Mouse (Mus musculus) heart, embryonic 12.5 days (tissue): ENCODE data around the gene Gdap2. TPM values are rescaled to one million over a fixed set of nuclear protein-coding genes. Genes with fewer than 3 reads are reported as not detected.

Experiments
- ATAC-seq: fragments of 200-750 bp; cut with Nextera tagmentation; 2 replicates; pipeline ENCODE4 v1.8.0; 2017; ENCODE audit warnings: moderate TSS enrichment, moderate library complexity; ENCODE audit not compliant: insufficient number of reproducible peaks, low FRiP score
- H3K27ac ChIP-seq: fragments of 300-500 bp; sonication (generic); 2 replicates; pipeline ENCODE4 v1.5.1; 2016; ENCODE audit warnings: mild to moderate bottlenecking, moderate library complexity; ENCODE audit not compliant: poor library complexity, severe bottlenecking
- H3K27me3 ChIP-seq: fragments of 300-500 bp; sonication (generic); replicated peaks from 2 replicates; pipeline ENCODE4 v1.6.1; 2016; ENCODE audit warnings: mild to moderate bottlenecking, moderate library complexity
- H3K36me3 ChIP-seq: fragments of 300-500 bp; sonication (generic); 2 replicates; pipeline ENCODE4 v1.6.1; 2016; ENCODE audit warnings: mild to moderate bottlenecking, moderate library complexity
- H3K4me1 ChIP-seq: fragments of 300-500 bp; sonication (generic); replicated peaks from 2 replicates; pipeline ENCODE4 v1.6.1; 2016; ENCODE audit warnings: mild to moderate bottlenecking
- H3K4me2 ChIP-seq: fragments of 300-500 bp; sonication (generic); 2 replicates; pipeline ENCODE4 v1.6.1; 2016; ENCODE audit warnings: mild to moderate bottlenecking, moderate library complexity
- H3K4me3 ChIP-seq: fragments of 300-500 bp; sonication (generic); 2 replicates; pipeline ENCODE4 v1.5.1; 2016; ENCODE audit warnings: mild to moderate bottlenecking
- H3K9ac ChIP-seq: fragments of 300-500 bp; sonication (generic); 2 replicates; pipeline ENCODE4 v1.6.1; 2016; ENCODE audit warnings: mild to moderate bottlenecking, moderate library complexity
- H3K9me3 ChIP-seq: fragments of 300-500 bp; sonication (generic); replicated peaks from 2 replicates; pipeline ENCODE4 v1.6.1; 2016; ENCODE audit warnings: mild to moderate bottlenecking, moderate library complexity
- WGBS: fragments of 180-500 bp; shearing (Covaris S2); methylation state at CpG from one replicate; pipeline ENCODE4 v1.1.7; 2016; 5-methylcytosine and 5-hydroxymethylcytosine counted together
- polyA plus RNA-seq: library from polyadenylated mRNA; unstranded; fragments of >200 nt; fragmentation: Nextera tagmentation; extraction: Ambion mirVana; gene quantifications from 2 replicates; pipeline ENCODE4 v1.2.1, GENCODE M21; 2016

The Gdap2 gene
- 21.3 and 21.4 TPM in 2 replicates for polyA plus RNA-seq

DNA sequence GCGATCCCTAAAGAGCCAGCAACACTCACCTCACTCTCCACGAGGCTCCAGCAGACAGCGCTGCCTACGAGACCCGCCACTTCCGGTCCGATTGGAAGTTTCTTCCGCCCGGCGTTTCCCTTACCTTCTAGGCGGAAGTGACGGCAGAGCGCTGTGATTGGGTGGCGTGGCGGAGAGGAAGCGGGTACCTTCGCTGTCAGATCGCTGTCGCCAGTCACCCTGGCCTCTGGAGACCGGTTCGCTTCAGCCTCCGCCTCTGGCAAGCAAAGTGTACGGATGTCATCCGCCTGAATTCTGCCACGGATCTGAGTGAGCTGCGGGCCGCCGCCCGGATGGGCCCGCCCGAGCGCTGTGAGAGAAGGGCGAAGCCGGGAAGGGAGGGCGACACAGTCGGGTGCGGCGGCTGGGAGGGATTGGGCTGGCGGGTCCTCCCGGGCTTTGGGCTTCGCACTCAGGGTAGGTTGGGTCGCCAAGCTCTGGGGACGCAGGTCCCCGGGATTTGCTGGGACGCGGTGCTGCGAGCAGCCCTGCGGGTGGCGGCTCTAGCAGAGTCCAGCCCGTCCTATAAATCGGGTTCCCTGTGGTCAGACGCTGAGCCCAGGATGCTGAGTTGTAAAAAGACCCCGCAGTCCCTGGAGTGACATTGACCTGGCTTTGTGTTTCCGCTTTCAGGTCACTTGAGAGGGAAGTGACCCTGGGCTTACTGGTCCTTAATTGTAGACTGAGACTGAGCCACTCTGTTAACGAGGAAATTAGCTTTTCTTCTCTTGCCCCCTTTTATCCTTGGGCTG lies at the start of gene Gdap2, which contains the start of gene Wdr3:
TSS of gene Gdap2 (plus strand) at position 67 of the 791 bp plus-strand sequence.
TSS of gene Wdr3 (minus strand) at position 93 of the 791 bp plus-strand sequence.
- Histone ChIP-seq H3K27ac (peak within 1 kb of the TSS; percentile 89), H3K36me3 (peaks cover 29% of the 10 kb centered on the region), H3K27me3 (no peaks in the 10 kb centered on the region), H3K4me2 (peak within 1 kb of the TSS; percentile 93), H3K4me1 (peaks cover 15% of the 10 kb centered on the region), H3K9ac (peak within 1 kb of the TSS; percentile 87), H3K9me3 (no peaks in the 10 kb centered on the region), H3K4me3 (peak within 1 kb of the TSS; percentile 80)
- WGBS = under 1% methylated on average over 55 of the region's 55 CpGs
- peak; percentile 96 for ATAC-seq

DNA sequence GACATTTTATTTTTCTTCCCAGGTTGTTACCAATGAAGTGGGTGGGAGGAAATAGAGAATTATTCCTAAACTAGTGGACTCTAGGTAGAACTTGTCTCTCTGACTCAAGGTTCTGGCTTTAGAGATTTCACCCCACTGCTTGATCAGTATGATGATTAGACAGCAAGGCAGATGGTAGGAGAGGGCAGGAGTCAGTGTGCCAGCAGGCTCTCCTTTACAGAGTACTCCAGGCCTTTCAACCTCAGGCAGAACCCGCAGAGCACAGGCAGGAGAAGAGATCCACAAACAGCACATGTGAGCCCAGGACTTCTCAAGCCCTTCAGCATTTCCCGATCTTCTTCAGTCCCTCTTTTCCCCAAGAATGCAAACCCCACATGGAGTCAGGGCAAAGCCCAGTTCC lies 43.5 kb upstream of the Gdap2 start:
- 53% methylated on average over 2 of the region's 2 CpGs for WGBS
- Histone ChIP-seq H3K36me3 (no peaks in the 10 kb centered on the region), H3K9ac (no peak overlapping the region), H3K27ac (no peak overlapping the region), H3K27me3 (no peaks in the 10 kb centered on the region), H3K9me3 (no peaks in the 10 kb centered on the region), H3K4me1 (no peaks in the 10 kb centered on the region), H3K4me3 (no peak overlapping the region), H3K4me2 (no peak overlapping the region)
- ATAC-seq = no peak

DNA sequence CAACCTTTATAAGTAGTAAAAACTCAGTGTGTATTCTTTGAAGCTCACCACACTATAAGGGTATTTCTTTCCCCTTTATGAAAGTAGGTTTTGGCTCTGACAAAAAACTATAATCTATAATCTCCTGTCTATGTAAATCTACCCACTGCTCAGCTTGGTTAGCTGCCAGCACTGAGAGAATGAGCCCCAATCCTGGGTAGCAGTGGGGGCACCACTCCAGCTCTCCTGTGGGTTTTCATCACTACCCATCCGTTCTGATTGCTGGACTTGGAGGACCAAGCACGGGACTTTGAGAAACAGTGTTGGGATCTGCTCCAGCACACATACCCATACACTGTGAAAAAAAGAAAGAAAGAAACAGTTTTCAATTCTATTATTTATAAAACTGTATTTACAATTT lies 40.2 kb upstream of the Gdap2 start:
- Histone ChIP-seq H3K27ac (no peak overlapping the region), H3K27me3 (no peaks in the 10 kb centered on the region), H3K4me2 (no peak overlapping the region), H3K4me1 (no peaks in the 10 kb centered on the region), H3K36me3 (no peaks in the 10 kb centered on the region), H3K4me3 (no peak overlapping the region), H3K9ac (no peak overlapping the region), H3K9me3 (no peaks in the 10 kb centered on the region)
- no peak for ATAC-seq
- WGBS = 70% methylated on average over 2 of the region's 2 CpGs

DNA sequence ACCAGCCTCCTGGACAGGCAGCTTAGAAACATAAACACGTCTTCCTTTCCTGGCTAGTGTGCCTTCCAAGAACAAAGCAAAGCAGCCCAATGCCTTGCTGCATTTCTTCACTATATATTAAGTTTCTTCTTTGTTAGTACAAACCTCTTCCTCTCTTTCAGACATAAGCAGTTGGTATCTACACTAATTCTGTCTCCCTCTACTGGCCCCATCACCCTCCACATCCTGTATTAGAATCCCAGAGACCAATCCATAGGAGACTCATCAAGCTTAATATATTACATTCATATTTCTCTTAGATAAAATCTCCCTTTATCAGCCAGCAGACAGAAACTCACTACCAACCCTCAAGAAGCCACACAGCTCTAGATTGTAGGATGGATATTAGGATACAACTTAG lies 39.7 kb upstream of the Gdap2 start:
- WGBS = 58% methylated on average over 1 of the region's 1 CpGs
- Histone ChIP-seq H3K9me3 (no peaks in the 10 kb centered on the region), H3K36me3 (no peaks in the 10 kb centered on the region), H3K4me1 (no peaks in the 10 kb centered on the region), H3K27ac (no peak overlapping the region), H3K27me3 (no peaks in the 10 kb centered on the region), H3K4me2 (no peak overlapping the region), H3K4me3 (no peak overlapping the region), H3K9ac (no peak overlapping the region)
- ATAC-seq = no peak

DNA sequence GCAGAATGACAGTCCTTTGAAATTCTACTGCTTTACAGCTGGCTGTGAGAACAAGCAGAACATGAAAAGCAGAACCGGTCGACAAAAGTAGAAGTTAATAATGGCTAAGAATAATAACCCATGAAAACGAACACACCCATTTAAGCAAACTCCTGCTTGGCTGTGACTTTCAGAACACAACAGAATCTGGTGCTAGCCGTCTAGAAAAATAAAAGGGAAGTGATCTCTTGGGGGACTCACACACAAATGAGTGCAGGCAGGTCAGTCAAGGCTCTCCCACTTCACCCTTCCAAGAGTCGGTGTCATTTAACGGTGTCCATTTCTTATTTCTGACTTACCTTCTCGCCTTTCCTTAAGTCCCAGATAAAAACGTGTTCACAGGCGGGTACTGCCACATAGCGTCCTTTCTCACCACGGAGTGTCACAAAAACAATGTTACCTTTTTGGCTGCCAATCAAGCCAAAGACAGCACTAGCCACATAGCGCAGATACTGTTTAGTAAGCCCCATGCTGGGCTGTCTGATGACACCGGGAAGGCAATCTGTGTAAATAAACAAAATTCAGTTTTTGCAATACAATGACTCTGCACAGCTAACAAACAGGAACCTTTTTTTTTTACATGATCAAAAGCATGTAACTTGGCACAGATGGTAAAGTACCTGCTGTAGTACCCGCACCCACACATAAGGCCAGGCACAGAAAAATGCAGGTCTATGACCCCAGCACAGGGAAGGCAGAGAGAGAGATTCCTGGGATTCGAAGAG lies 1.3 kb upstream of the Gdap2 start:
- H3K4me3 ChIP-seq = peak overlapping the region; percentile 80
- peak overlapping the region; percentile 87; the same call in 1 of the 2 replicates for H3K9ac ChIP-seq
- no peaks in the 10 kb centered on the region for H3K27me3 ChIP-seq
- peaks cover 41% of the 10 kb centered on the region for H3K36me3 ChIP-seq
- WGBS = 85% methylated on average over 15 of the region's 15 CpGs
- H3K4me2 ChIP-seq = peak overlapping the region; percentile 93
- no peaks in the 10 kb centered on the region for H3K9me3 ChIP-seq
- H3K27ac ChIP-seq = no peak overlapping the region
- ATAC-seq = no peak
- peaks cover 15% of the 10 kb centered on the region for H3K4me1 ChIP-seq

DNA sequence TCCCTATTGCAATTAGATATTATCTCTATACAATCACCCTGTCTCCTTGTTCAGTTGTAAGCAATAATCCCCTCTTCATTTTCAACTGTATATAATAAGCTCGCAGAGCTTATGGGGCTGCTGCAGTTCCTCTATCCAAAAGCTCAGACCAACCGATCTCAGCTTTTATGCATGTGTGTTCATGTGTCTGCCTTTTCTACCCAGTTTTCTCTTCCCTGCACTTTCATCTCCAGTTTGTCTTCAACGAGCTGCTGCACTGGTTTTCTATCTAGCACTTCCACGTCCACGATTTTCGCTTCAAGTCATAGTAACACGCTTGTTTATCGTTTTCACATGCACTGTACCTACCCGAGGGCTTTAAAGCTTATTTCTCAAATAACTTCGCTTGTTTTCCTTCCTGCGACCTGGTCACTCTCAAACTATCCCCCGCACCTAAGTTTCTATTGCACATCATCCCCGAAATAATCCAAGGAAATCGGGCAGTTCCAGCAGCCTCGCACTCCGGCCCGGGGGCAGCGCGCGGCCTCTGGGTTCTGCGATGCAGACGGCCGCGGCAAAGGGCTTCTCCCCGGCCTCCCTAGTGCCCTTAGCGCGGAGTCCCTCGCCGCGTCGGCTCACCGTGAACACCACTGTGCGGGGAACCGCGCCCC lies 391 bp upstream of the Gdap2 start:
- Histone ChIP-seq H3K27me3 (no peaks in the 10 kb centered on the region), H3K9ac (peak overlapping the region; percentile 87), H3K9me3 (no peaks in the 10 kb centered on the region), H3K27ac (peak overlapping the region; percentile 89), H3K4me3 (peak overlapping the region; percentile 80), H3K36me3 (peaks cover 34% of the 10 kb centered on the region), H3K4me2 (peak overlapping the region; percentile 93), H3K4me1 (peaks cover 15% of the 10 kb centered on the region)
- 1% methylated on average over 35 of the region's 35 CpGs for WGBS
- no peak for ATAC-seq

DNA sequence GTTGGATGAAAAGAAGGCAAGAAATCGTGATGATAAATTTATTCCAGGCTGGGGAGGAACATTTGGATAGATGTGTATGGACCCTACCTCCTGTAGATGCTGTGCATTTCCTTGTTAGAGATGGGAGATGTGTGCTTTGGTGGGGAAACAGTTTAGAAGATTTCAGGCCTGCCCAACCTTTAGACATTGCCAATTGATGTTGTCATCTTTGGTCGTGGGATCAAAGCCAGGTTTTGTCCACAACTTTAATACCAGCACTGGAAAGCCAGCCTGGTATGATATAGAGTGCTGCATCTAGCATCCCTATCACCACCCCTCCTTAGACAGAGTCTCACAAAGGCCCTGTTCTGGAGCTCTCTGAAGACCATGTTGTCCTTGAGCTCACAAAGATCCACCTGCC lies 1.4 kb downstream of the Gdap2 start:
- Histone ChIP-seq H3K9ac (no peak overlapping the region), H3K27ac (no peak overlapping the region), H3K9me3 (no peaks in the 10 kb centered on the region), H3K27me3 (no peaks in the 10 kb centered on the region), H3K4me2 (no peak overlapping the region), H3K4me3 (no peak overlapping the region), H3K36me3 (peaks cover 26% of the 10 kb centered on the region), H3K4me1 (peaks cover 15% of the 10 kb centered on the region)
- 76% methylated on average over 2 of the region's 2 CpGs for WGBS
- no peak for ATAC-seq

DNA sequence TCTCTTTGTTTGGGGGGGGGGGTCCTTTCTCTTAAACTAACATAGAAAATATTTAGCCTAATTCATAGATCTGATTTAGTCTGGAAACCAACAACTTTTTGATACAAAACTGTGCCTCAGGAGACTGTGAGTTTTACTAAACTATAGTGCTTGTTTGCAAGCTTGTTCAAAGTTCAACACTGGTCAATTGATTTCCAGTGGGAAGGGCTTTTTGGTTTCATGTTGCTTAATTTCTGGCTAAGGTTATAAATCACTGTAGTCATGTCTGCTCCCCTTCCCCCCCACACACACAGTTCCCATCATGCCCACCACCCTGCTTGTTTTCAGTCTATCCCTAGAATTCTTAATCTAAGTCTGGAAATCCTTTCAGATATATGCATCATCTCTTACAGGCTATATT lies 2.8 kb downstream of the Gdap2 start:
- ATAC-seq = no peak
- no peaks in the 10 kb centered on the region for H3K27me3 ChIP-seq
- H3K9ac ChIP-seq = no peak overlapping the region
- H3K27ac ChIP-seq = no peak overlapping the region
- H3K4me3 ChIP-seq = no peak overlapping the region
- peaks cover 15% of the 10 kb centered on the region for H3K36me3 ChIP-seq
- peaks cover 15% of the 10 kb centered on the region for H3K4me1 ChIP-seq
- no peak overlapping the region for H3K4me2 ChIP-seq
- H3K9me3 ChIP-seq = no peaks in the 10 kb centered on the region

DNA sequence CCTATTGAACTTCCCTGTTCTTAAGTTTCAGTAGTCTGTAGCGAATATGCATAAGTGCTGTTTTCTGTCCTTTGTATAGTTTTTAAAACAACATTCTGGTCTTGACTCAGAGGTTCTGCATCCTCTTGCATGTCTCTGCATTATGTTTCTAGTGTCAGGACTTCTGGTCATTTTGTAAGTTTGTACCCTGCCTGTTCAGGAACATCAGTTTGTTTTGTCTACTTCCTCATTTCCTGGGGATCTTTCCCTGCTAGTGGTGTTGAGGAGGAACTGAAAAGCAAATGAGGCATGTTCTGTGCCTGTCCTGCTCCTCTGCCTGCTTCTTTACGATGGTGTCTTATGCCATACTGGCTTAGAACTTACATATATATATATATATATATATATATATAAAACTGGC lies 13.8 kb downstream of the Gdap2 start:
- Histone ChIP-seq H3K9me3 (no peaks in the 10 kb centered on the region), H3K27me3 (no peaks in the 10 kb centered on the region), H3K9ac (no peak overlapping the region), H3K4me1 (no peaks in the 10 kb centered on the region), H3K27ac (no peak overlapping the region), H3K4me3 (no peak overlapping the region), H3K4me2 (no peak overlapping the region), H3K36me3 (peaks cover 80% of the 10 kb centered on the region)
- WGBS = 88% methylated on average over 2 of the region's 2 CpGs
- ATAC-seq = no peak

DNA sequence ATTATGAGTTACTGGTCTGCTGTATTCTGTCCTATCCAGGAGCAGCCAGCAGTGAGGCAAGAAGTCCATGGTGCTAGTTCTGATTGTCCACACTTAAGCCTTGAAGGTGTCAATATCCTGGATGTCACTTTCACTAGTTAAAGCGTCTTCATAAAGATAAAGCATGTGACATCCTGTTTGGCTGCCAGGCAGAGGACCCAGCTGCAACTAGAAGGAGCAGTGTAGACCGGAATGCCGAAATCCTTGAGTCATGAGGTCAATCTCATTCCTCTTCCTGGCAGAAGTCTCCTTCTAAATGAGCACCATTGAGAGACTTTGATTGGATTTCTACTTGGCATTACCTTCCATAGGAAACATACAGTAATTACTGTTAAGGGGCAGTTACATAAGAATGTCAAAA lies 18.3 kb downstream of the Gdap2 start:
- Histone ChIP-seq H3K9ac (no peak overlapping the region), H3K4me3 (no peak overlapping the region), H3K9me3 (no peaks in the 10 kb centered on the region), H3K27ac (no peak overlapping the region), H3K4me2 (no peak overlapping the region), H3K27me3 (no peaks in the 10 kb centered on the region), H3K36me3 (peaks cover 71% of the 10 kb centered on the region), H3K4me1 (no peaks in the 10 kb centered on the region)
- 62% methylated on average over 3 of the region's 3 CpGs for WGBS
- no peak for ATAC-seq

DNA sequence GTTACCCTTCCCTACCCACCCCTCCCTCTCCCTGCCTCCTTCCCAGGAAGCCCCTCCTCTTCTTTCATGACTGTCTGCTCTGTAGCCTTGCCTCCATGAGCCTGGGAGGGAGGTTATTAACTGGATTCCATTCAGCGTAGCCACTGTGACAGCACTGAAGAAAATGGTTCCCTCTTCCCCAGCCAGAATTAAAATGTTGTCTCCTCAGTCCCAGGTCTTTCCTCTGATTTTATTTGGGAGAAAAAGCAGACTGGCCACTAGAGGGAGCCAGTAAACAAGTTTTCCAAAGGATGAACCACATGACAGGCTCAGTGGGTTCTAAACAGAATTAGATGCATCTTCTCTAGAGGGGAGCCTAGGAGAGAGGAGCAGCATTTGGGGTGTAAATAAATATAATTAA lies 27.3 kb downstream of the Gdap2 start:
- Histone ChIP-seq H3K27me3 (no peaks in the 10 kb centered on the region), H3K4me2 (no peak overlapping the region), H3K27ac (no peak overlapping the region), H3K36me3 (peaks cover 38% of the 10 kb centered on the region), H3K4me1 (peaks cover 10% of the 10 kb centered on the region), H3K9ac (no peak overlapping the region), H3K4me3 (no peak overlapping the region), H3K9me3 (no peaks in the 10 kb centered on the region)
- no peak for ATAC-seq
- WGBS = 35% methylated on average over 1 of the region's 1 CpGs
